Mouse (Mus musculus) gastrocnemius, adult 18-20 months (tissue): ENCODE data around the gene Jpt1. TPM values are rescaled to one million over a fixed set of nuclear protein-coding genes. Genes with fewer than 3 reads are reported as not detected.
A peak's percentile ranks its signal among the peaks of the same experiment; 100 is the strongest.
"Not testable (repeated sequence)": the region's sequence is repeated elsewhere in the genome, so short reads cannot be mapped to it uniquely, and the experiment has no call there.

Experiments
- DNase-seq: peaks from one replicate; pipeline ENCODE4 v3.0.0; 2021; ENCODE audit warnings: low spot score
- total RNA-seq, 2 experiments: library from RNA; stranded (reverse); gene quantifications; 2 replicates each; pipeline ENCODE4 v1.2.3; 2021

The Jpt1 gene
- total RNA-seq, 2 experiments from 2014 or later, result 49.7 to 52.4 TPM

GRCm38 (mm10) chr11:115512407-115513183, 1.6 kb downstream of the Jpt1 start:
- peak; percentile 39 for DNase-seq

GRCm38 (mm10) chr11:115512004-115512403, 2.2 kb downstream of the Jpt1 start:
- DNase-seq, result no peak

- DNase-seq, result no peak
Measured at GRCm38 (mm10) chr11:115511121-115511520, 3.1 kb downstream of the Jpt1 start.

- no peak for DNase-seq
Measured at GRCm38 (mm10) chr11:115510507-115510888, 3.7 kb downstream of the Jpt1 start.

GRCm38 (mm10) chr11:115509773-115510506, 4.2 kb downstream of the Jpt1 start:
- no peak for DNase-seq

- no peak for DNase-seq
Measured at GRCm38 (mm10) chr11:115508061-115508460, 6.1 kb downstream of the Jpt1 start.

GRCm38 (mm10) chr11:115506586-115506985, 7.6 kb downstream of the Jpt1 start:
- DNase-seq, result no peak

- DNase-seq, result no peak
Measured at GRCm38 (mm10) chr11:115502636-115503035, 11.6 kb downstream of the Jpt1 start.

GRCm38 (mm10) chr11:115496559-115496958, 17.6 kb downstream of the Jpt1 start:
- DNase-seq, result not testable (repeated sequence)

- no peak for DNase-seq
Measured at GRCm38 (mm10) chr11:115492387-115492786, 21.8 kb downstream of the Jpt1 start.

- peak; percentile 67 for DNase-seq
Measured at GRCm38 (mm10) chr11:115491356-115492083, 22.7 kb downstream of the Jpt1 start, which contains the start of gene Nt5c. Gene Nt5c (minus strand): TSS chr11:115491862.

GRCm38 (mm10) chr11:115490441-115491355, 23.5 kb downstream of the Jpt1 start:
- no peak for DNase-seq

- no peak for DNase-seq
Measured at GRCm38 (mm10) chr11:115488551-115489104, 25.6 kb downstream of the Jpt1 start.

GRCm38 (mm10) chr11:115485155-115485554, 29.0 kb downstream of the Jpt1 start:
- no peak for DNase-seq

- DNase-seq, result peak; percentile 78
Measured at GRCm38 (mm10) chr11:115483726-115484125, 30.5 kb downstream of the Jpt1 start.

- peak; percentile 23 for DNase-seq
Measured at GRCm38 (mm10) chr11:115483278-115483677, 30.9 kb downstream of the Jpt1 start.

GRCm38 (mm10) chr11:115481553-115482259, 32.5 kb downstream of the Jpt1 start:
- DNase-seq, result no peak

GRCm38 (mm10) chr11:115478296-115478938, 35.8 kb downstream of the Jpt1 start:
- DNase-seq, result no peak

GRCm38 (mm10) chr11:115477388-115477787, 36.8 kb downstream of the Jpt1 start:
- not testable (repeated sequence) for DNase-seq
